Mouse (Mus musculus) cerebellum, postnatal 25 days (tissue): ENCODE data around the gene Antxr1.

Source experiments
- DNase-seq, 2 experiments: peaks; one replicate each; pipeline ENCODE4 v3.0.0; 2021; ENCODE audit warnings: mixed read lengths in 2 of 2

The Antxr1 gene

DNA sequence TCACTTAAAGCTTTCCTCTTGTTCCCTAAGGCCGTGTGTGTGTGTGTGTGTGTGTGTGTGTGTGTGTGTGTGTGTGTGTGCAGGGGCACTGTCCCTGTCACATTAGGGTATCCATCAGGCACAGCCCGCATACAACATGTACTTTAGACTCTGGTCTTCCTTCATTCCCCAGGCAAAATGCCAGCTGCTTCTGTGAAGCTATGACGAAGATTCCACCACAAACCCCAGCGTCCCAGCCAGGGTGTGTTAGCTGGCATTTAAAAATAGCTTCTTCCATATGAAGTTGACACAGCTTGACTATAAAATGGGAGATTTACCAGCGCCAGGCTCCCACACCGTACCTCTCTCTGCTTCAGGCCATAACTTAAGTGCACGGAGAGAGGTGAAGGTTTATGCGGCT, 152.5 kb downstream of the Antxr1 start:
- no peak for DNase-seq

DNA sequence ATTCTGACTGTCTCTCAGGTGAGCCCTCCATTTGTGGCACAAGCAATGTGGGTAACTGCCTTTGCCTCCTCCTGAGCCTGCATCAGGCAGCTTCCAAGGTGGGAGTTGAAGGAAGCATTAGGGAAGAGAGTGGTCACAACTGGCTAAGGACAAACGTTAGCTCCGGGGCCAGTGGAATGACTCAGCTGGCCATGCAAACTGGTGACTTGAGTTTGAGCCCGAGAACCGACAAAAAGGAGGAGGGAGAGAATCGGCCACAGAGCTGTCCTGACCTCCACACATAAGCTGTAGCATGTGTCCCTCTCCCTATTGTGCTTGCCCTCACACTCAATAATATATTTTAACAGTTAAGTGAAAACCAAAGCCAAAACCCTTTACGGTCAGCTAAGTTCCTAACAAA, 152.9 kb downstream of the Antxr1 start:
- no peak for DNase-seq

DNA sequence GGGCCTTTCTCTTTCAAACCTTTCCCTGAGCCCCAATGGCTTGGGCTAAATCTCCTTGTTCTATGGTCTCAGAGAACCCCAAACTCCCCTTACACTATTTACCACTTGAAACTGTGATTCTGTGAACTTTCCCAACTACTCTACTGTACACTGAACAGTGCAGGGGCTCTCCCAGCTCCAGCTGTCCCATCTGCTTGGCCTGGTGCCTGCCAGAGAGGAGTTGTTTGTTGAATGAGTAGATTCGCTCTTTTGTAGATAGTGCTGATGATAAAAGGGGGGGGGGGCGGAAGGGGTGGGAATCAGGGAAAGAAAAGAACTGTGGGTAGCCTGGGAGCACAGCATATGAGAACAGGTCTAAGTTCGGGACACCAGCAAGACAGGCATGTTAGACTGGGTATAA, 164.2 kb downstream of the Antxr1 start:
- no peak for DNase-seq

DNA sequence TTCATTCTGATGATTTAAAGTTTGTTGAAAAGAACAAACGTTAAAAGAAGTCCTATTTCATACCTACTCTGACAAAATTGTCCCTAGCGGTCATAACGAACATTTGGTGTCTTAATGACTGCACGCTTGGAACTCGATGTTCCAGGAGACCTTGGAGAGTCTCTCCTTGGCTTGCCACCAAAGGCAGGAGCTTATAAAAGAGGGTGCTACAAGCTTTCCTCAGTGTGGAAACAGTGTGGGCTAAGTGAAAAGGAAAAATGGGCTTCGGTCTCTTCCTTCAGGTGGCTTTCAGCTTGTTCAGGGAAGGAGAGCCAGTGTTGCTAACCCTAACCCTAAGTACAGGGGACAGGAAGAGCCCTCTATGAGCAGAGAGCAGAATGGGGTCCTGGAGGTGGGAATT, 164.7 kb downstream of the Antxr1 start:
- DNase-seq, result no peak

DNA sequence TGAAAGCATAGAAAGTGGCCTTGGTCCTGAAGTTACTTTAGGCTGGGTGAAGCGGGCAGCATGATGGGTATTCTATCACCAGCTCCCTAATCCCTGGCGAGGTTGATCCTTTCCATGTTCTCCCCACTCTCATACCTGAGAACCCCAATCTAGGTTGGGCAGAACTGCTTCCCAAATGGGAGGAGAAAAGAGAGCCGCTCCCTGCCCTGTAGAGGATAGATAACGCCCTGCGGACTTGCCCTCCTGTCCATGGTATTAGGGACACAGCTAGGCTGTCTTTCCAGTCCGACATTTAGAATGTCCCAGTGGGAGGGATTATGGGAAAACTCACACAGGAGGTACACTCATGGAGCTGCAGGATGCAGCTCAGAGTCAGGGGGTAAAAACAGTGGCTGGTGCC, 165.3 kb downstream of the Antxr1 start:
- no peak for DNase-seq

DNA sequence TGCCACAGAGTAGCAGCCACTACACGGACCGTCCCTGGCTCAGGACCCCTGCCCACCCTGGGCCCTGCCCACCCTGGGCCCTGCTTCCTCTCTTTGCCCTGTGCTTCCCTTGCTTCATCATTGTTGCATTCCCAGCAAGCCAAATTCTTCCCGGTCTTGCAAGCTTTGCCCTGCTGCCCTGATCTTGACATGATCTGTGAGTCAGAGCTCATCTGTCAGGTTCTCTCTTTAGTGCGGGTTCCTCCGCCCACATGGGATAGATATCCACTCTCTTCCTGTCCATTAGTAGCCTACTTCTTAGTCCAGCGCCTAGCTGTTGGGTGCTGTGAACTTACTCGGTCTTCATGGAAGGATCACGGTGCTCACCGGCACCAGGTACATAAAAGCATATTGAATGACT, 167.6 kb downstream of the Antxr1 start:
- no peak for DNase-seq

DNA sequence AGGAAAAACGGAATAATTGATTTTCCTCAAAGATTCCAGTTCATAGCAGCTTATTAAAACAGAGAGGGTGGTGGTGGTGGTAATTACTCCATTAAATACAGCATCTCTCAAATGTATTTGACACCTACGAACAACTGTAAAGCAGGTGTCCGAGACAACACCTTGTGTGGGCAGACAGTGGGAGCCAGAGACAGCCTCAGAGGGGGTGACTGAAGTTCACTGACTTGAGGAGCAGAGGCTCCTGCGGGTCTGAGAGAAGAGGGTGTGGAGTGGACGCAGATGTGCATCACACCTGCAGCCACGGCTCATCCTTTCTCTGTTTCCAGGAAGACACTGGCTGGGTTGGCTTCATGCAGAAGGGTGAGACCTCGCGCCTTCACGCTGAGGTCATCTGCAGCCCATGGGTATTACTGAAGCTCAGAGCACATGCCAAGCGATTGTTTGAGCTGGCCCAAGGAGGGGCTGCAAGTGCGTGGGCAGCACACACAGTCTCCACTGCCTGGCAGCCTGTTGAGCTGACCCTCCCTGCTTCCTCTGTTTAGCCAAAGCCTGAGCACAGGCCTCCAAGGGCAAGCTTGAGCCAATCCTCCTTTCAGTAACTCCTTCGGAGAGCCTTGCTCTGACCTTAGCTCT, 168.8 kb downstream of the Antxr1 start:
- DNase-seq, result no peak

DNA sequence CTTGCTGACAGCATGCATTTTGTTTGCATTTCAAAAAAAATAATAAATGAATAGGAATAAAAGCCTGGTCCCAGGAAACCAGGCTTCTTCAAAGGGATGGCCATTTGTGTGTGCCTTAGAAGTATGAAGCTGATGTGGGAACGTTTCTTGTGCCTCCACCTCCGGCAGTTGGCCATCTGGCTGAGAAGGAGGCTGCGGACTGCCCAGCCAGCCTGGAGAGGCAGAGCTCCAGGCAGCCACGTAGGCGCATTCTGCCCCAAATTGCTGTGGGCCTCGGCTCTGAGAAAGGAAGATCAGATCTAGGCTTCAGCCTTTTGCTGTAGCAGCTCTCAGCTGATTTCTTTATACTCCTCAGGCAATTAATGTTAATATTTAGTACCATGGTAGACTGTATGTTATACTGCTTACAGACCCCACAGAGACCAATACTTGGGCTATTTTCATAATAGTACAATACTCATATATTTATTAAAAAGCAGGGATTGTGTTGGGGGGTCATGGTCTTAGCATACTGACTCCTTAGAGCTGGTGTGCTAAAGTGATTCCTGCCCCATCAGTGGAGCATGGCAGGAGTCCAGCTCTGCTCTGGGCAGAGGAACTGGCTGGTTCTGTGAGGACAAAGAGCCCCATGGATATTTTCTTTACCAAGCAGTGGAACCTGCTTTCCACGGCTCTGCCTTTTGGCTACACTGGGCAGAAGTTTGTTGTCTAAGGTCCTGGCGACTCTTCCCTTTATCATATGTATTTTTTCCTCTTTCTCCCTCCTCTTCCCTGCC, 169.9 kb downstream of the Antxr1 start:
- peak; percentile 33 to 55 for DNase-seq

DNA sequence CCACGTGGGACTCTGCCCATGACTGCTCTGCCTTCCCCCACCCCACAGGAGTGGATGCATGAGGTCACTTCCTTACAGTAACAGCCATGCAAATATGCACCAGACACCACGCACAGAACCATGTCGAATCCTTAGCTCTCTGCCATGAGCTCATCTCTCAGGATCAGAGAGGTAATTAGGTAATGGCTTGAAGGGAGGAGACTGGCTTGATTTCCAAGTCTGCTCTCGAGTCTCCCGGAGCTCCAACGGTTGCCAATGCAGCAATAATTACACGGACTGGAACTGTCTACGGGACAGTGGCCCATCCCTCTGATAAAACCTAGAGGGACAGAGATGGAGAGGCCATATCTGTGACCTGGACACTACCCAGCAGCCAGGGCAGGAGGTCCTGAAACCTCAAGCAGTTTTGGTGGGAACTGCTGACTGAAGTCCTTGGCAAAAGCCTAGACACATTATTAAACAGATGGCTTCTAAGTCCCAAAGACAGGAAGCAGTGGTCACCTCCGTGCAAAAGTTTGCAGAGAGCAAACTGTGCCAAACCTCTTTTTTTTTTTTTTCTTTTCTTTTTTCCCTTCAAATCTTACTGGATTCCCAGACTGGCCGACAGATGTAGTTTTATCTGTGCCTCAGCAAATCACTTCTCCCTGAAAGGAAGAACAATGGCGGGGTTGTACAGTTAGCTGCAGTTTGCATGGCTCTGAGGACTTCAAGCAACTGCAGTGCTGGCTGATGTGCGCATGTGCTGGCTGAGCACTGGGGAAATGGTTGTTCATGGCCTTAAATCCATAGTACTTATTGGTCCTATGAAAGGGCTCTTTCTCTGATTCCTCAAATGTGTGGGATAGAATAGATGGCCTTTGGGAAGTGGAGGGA, 174.0 kb downstream of the Antxr1 start:
- no peak for DNase-seq

DNA sequence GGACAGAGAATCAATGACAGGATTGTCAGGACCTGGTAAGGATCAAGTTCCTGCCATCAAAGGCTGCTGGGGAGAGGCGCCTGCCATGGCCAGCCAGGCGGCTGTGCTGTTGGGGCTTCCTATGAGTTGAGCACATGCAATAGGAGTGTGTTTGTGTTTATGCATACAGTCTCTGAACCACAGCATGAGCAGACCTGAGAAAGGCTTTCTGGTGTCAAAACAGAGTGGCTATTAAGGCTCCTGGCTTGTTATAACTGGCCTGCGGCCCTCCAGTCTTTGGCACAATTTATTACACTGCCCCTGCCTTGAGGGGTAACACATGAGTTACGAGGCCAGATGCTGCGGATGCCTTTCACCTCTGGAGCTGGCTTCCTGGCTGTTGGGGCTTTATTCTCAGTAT, 175.4 kb downstream of the Antxr1 start:
- no peak for DNase-seq

DNA sequence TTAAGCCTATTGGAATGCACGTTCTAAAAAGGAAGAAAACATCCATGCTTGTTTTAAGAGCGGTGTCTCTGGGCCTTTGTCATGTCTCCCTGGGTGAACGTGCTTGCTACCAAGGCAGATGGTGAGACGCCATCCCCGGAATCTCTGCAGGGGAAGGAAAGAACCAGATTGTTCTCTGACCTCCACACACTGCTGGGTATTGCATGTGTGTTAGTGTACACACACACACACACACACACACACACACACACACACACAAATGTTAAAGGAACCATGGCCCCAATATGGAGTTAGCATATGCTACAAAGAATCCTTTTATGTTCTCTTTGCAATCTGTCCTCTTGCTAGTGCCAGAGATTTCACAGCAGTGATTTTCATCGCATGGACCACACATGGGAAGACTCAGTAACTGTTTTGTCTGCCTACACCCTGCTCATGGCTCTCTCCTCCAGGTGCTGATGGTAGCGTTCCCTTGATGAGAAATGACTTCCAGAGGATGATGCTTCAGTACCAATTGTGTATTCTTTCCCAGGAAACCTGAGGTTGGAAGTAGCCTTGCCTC, 177.5 kb downstream of the Antxr1 start:
- no peak for DNase-seq

DNA sequence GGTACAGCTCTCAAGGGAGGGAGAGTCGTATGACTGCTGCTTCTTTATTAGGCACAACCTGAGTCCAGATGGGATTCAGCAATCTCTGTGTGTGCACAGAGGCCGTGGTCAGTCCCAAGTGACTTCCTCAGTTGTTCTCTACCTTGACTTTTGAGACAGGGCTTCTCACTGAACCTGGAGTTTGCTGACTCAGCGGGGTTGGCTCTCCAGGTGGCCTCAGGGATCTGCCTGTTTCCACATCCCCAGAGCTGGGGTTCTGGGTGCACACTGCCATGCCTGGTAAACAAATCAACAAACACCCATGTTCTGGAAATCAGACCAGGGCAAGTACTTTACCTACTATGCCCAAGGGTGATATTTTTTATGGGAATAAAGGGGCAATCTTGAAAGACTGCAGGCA, 181.8 kb downstream of the Antxr1 start:
- DNase-seq, result no peak

DNA sequence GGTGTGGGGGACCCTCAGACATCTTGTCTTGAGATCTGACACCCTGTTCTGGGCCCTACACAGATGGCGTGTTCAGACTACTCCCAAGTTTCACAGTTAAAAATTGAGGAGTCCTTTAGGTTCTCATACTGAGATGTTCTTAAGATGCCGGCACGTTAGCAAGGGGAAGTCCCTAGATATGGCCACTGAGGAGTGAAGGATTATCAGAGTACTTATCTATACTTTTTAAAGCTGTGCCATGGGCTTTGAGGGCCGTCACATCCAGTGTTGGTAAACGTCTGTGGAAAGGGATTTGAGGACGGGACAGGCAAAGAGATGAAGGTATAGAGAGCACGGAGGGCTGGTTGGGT, 182.4 kb downstream of the Antxr1 start:
- no peak for DNase-seq

DNA sequence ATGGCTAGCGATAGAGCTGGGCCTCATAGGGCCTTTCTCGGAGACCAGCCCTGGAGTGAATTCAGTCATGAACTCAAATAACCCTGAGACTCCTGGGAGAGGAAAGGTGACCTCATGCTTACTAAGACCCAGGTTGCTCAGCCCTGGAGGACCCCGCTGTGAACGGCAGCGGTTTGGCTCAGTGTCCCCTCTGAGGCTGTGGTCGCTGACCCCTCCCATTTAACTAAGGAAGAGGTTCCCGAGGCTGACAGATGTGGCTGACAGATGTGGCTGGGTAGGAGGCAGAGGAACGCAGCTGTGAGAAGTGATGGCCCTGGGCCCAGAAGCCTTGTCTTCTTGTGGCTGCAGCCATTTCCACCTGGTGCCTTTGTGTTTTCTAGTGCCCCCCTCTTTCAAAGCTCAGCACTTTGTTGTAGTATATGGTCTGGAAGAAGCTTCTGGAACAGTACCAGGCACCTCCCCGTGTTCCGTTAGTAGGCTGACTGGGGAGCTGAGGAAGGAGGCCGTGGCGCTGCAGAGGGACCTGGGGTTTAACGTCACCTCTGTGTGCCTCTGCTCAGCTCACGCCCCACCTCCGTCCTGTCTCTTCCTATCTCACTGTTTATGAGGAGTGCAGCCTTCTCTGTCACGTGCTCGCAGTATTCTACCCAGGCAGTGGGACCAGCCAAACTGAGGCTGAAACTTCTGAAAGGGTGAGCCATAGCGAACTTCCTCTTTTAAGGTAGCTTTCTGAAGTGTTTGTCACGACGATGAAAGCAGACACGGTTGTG, 183.0 kb downstream of the Antxr1 start:
- DNase-seq, result no peak

DNA sequence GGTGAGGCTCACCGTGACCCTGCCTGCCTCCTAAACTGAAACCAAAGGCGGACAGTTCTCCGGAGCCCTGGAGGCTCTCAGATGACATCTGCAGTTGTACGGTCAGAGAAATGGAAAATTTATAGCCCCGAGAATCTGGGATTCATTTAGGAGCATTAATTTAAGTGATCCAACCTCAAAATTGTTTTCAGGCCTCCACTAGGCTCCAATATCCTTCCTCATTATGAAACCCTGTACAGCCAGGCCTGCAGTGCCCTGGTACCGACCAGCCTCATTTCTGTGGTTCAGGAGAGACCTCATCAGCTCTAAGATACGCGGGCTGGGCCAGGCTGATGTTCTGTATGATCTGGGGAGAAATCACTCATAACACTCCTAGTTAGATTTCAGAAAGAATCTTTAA, 184.2 kb downstream of the Antxr1 start:
- DNase-seq, result no peak

DNA sequence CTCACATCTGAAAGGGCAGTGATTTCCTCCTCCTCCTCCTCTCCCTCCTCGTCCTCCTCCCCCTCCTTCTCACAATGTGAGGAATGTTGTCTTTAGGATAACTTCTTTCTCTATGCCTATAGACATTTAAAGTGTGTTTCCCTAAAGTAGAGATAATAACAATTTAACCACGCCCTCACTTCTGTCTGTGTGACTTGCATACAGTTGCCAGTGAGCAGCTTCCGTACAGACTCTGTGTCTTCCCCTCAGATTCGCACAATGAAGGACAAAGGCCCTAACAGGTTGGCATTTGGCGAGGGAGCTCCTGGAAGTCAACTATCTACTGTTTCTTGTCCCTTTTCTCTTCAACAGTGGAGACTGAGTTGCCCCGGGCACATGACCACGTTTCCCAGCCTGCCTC, 185.2 kb downstream of the Antxr1 start:
- DNase-seq, result no peak

DNA sequence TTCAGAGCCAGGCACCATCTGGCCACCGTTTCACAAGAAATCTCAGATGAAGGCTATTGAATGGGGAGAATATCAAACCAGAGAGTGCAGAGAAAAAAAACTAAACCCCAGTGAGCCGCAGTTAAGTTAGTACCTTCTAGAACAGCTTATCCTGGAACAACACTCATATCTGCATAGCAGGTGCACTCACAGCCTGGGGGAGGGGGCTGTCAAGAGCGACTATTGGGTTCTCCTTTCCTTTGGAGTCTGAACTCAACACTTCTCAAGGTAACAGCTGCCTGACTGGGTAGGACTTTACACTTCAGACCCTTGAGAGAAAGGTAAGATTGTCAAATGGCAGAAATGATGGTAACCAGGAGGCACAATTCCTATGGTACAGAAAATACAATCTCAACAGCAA, 187.7 kb downstream of the Antxr1 start:
- DNase-seq, result no peak

DNA sequence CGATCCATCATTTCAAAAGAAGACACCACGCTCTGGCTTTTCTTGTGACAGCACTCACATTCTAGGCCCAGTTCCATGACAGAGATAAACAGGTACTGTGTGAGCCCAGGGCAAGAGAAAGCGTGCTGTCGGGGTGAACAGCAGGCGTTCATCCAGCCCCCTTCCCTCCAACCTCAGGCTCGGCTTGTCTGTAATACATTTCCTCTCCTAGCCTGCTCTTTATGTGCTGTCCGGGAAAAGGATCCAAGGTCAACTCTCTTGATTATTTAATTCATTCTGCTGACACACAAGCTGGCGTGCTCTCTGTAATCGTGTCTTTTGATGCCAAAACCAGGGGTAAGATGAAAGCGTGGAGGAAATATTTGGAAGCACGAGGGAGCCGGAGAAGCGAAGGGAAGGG, 192.0 kb downstream of the Antxr1 start:
- no peak for DNase-seq

DNA sequence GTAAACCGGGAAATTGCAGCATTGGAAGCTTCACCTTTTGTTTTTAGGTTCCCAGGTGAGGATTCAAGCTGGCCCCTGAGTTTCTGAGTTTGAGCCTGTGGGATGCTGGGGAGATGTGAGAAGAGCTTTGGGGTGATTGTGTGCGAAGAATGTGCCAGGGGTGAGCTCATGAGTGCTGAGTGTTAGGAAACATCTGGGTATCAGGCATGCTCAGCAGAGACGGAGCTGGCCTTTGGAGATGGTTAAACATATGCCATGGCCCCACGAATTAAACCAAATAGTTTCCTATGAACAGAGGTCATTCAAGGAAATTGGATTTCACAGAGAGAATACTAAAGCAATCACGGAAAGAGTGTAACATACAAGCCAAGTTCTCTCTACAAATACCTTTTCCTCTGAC, 193.4 kb downstream of the Antxr1 start:
- DNase-seq, result no peak

DNA sequence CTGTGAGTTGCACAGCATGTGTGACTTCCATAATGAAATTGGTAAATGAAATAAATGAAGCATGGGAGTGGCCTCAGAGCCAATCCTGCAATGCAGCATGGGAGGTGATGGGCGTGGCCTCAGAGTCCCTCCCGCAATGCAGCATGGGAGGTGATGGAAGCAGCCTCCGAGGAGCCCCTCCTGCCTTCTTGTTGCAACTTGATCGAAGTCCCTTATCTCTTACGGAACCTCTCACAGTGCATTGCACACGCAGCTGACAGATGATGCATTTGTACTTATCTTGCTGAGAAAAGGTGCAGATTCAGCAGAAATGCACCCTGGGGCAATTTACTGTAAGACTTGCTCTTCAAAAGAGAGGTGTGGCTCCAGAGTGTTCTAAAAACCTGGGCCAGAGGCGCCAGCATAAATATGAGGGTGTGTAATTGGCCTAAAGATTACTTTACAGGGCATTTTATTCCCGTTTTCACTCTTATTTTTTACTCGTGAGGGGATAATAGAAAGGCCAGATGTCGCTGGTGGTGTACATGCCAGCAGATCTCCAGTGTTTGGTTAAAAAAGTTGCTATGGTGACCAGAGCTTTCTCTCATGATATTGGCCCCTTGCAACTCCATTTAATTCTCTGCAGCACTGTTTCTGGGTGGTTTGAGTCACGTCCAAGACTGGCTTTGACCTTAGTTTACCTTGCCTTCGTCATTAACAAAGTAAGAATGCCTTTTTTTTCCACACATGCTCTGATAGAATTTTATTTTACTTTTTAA, 195.6 kb downstream of the Antxr1 start:
- DNase-seq, result no peak

DNA sequence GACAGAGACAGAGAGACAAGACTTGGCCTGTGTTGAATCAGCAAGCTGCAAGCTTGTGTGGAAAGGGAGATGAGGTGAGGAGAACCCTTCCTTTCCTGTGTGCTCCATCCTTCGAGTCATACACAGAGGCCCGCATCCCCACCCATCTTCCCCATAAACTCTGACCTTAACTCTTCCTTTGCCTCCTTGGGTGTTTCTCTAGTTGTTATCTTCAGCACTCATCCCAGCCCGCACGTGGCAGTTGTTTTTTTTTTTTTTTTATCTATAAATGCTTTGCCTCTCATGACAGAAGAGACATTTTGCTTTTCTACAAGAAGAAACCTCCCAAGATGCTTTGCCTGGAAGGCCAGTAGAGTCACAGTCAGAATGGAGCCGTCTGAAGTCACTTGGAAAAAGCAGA, 197.1 kb downstream of the Antxr1 start:
- DNase-seq, result no peak

DNA sequence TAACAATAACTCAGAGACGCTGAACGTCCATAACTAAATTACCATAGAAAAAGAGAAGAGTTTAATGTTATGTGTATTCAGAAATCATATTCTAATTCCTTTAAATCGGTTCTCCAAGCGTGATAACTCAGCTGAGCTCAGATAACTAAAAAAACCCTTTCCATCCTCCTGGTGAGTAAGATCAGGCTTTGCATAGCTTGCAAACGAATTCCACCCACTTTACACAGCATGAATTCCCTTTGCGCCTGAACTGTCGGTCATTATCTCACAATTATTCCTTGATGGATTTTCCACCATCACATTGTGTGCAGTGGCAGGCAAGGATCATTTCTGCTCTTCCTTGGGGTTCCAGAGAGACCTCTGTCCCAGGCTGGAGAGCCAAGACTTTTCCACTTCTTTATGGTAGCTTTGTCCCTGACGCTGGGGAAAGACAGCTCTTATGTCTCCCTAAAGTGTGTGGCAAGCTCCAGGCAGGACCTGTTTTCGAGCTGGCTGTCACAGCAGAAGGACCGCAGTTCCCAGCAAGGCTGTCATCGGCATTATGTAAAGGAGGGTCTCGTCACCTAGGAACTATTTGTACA, 201.6 kb downstream of the Antxr1 start:
- no peak for DNase-seq
